Mouse (Mus musculus) adrenal gland, adult 8-10 months (tissue): Measurements from ENCODE around the gene Zfpm1. TPM values are rescaled to one million over a fixed set of nuclear protein-coding genes. Genes with fewer than 3 reads are reported as not detected.

Source experiments
- DNase-seq: peaks from one replicate; pipeline ENCODE4 v3.0.0; 2022
- total RNA-seq, 4 experiments: library from RNA; stranded (reverse); gene quantifications; 2 replicates each; pipeline ENCODE4 v1.2.4; 2022

The Zfpm1 gene
- total RNA-seq, 4 experiments from 2014 or later = 17.3 to 35.3 (median 28.0) TPM

GRCm38 (mm10) chr8:122349357-122350297, 67.7 kb downstream of the Zfpm1 start:
- DNase-seq = no peak

GRCm38 (mm10) chr8:122350309-122351089, 68.6 kb downstream of the Zfpm1 start:
- no peak for DNase-seq

GRCm38 (mm10) chr8:122354157-122354556, 72.2 kb downstream of the Zfpm1 start:
- no peak for DNase-seq

DNA sequence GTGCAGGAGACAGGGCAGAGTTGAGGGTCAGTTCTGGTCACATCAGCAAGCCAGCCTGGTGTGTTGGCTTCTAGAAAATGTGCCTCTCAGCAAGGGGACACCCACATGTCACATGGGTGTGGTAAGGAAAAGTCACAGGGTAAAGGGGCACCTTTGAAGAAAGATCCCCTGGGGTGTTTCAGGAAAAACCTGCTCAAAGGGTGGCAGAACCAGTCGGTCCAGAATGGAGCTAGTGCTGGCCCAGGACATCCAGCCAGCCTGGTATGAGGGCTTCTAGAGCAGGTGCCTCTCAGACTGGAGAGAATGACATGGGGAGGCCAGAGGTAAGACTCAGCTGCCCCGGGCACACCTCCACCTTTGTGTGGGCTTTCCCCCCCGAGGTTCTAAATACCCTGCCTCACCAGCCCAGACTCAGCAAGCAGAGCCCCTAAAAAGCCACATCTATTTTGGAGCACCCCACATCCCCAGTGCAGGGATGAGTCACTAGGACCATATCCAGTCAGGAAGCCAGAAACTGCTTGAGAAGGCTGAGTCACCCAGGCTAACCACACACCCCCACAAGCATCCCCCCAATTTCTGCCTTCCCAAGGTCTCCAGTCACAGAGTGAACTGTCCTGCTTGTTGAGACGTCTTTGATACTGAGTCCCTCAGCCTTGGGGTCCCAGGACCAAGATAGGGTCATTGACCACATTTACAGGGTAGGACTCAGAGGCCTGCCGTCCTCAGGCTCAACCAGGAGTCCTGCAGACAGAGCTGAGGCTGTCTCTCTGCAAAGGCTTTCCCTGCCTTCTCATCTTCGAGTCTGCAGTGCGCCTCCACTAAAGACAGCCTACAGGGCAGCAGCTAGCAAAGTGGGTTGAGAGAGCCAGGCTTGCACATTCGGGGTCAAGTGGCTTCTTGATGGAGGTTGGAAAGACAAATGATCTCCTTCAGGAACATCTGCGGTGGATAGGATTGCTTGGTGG, 74.0 kb downstream of the Zfpm1 start:
- DNase-seq = no peak

- DNase-seq = no peak
Observed at GRCm38 (mm10) chr8:122357202-122357601, 75.3 kb downstream of the Zfpm1 start.

DNA sequence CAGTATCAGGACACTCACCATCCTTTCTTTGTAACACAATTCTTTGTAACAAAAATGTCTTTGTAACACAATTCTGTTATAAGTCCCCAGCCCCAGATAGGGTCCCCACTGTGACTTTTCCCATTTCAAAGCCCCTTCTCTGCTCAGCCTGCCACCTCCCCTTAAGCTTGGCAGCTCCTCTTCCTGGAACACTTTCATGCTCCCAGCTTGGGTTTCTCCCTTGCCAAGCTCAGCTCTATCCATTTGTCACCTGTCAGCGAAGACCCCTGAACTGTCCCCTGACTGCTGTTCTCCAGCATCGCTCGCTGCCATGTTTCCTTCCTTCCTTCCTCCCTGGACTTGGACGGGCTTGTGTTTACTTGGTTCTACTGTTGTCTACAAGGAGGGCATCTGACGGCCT, 75.7 kb downstream of the Zfpm1 start:
- DNase-seq = no peak

- DNase-seq = no peak
Observed at GRCm38 (mm10) chr8:122359111-122359775, 77.3 kb downstream of the Zfpm1 start.

DNA sequence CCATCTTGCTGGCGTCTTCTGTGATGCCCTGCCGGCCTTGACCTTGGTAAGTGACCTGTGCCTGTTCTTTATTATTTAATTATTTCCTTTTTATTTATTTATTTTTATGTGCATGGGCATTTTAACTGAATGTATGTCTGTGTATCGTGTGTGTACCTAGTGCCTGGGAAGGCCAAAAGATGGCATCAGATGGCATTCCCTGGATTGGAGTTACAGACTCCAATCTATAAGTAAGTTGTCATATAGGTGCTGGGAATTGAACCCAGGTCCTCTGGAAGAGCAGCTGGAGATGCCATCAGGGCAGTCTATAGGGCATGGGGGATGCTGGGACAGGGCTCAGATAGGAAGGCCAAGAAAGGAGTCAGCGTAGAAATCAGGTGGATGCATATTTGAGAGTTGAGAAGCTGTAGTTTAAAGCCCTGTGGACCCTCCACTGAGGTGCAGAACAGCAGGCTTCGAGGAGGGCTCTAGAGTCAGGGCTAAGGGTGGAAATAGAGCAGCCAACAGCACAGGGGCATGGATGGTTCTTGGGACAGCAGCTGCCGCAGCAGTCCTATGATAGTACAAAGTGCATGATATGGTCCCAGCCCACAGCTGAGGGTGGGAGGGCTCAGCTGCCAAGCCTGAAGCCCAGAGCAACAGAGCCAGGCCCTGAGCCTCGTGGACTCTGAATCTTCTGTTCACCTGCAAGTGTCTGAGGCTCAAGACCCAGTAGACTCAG, 78.9 kb downstream of the Zfpm1 start, which contains the start of gene Trhr2:
Gene Trhr2 (minus strand): TSS at position 51 of the 721 bp plus-strand sequence.
- no peak for DNase-seq

- no peak for DNase-seq
Observed at GRCm38 (mm10) chr8:122362271-122362670, 80.3 kb downstream of the Zfpm1 start.

GRCm38 (mm10) chr8:122362967-122363366, 81.0 kb downstream of the Zfpm1 start:
- no peak for DNase-seq

DNA sequence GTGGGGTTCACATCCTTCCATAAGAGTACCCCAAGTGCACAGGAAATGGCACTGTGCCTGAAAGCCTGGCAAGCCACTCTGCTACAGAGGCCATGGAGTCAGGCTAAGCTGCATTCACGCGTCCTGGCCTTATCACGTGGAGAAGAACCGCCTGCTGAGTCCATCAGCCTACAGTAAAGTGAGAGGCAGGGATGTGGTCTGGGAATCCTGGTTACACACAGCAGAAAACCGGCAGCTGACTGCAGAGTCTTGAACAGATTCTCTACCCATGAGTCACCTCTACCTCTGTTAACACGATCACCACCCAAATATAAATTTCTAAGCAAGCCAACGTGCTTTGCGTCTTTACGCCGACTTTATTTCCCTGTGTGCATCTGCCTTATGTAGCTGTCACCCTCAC, 86.6 kb downstream of the Zfpm1 start:
- no peak for DNase-seq

DNA sequence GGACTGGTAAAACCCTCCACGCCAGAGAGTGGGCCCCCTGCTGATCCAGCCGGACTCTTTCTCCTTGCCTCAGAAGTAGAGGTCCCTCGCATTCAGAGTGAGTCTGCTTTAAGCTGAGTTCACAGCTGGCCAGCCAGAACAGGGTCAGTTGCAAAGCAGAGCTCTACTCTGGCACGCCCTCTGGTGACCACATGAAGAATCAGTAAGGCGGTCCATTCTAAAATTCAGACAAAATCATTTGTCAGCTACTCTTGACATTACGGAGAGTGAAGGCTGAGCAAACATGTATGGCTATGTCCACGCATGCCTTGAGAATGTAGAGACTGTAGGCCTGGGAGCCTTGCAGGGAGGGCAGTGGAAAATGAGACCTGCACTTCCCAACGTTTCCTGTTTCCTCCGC, 87.7 kb downstream of the Zfpm1 start:
- DNase-seq = peak; percentile 39

DNA sequence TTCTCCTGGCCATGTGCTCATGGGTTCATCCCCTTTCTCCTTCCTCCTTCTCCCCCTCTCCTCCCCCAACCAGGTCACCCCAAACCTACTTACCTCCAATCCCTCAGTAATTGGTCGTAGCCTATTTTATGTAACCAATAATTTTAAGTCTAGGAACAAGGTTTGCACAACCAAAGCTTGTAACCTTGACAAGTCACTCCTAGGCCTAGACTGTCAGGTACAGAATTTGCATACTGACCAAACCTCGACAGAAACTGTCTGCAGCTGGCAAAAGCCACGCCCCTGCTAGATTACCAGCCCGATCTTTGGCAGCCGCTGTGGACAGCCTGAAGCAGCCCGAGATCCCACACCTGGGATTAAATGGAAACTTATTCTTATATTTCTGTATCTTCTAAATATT, 89.8 kb downstream of the Zfpm1 start:
- no peak for DNase-seq

DNA sequence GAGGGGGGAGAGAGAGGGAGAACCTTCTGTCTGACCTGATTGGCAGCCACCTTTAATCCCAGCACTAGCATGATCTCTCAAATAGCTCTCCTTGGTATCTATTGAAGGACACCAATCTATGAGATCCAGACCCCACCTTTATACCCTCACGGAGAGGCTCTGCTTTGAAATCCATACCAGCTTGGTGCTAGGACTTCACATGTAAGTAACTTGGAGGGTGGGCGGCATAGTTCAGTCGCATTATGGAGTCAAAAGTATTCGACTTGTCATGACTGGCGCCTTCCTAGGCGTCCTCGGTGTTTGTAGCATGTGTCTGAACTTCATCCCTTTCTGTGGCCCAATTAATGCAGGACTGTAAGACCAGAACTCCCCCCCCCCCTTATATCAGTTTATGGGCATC, 93.4 kb downstream of the Zfpm1 start:
- DNase-seq = no peak

GRCm38 (mm10) chr8:122375751-122376364, 93.9 kb downstream of the Zfpm1 start:
- DNase-seq = no peak

- DNase-seq = peak; percentile 99
Observed at GRCm38 (mm10) chr8:122376365-122377231, 94.7 kb downstream of the Zfpm1 start, which contains the start of gene Zc3h18. TSS of gene Zc3h18 (plus strand) at chr8:122376609.

DNA sequence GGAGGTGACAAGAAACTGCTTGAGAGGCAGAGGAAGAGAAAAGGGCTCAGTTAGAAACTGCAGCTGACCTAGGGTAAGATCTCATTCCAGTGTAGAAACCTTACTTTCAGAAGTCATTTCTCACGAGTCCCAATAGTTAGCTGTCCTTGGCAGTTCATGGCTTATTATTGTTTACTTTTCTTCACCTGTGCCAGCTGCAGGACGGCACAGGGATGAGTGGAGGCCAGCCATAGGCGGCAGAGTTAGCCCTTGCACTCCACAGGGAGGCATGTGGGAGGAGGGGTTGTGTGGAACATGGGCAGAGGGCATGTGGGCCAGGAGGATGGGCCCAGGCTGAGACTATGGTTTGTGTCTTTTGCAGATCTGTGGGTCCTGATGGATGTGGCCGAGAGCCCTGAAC, 101.1 kb downstream of the Zfpm1 start:
- no peak for DNase-seq
